Mouse (Mus musculus): ENCODE results near the gene Cdk8. TPM values are rescaled to one million over a fixed set of nuclear protein-coding genes. Genes with fewer than 3 reads are reported as not detected.

The Cdk8 gene
- polyA plus RNA-seq, 1 experiment from 2014 or later = 17.1 TPM

- Histone ChIP-seq H3K4me2 (ENCODE audit: low read length) (no peak overlapping the region), H3K4me3 (ENCODE audit: control insufficient read depth in 1 of 2, insufficient read depth in 1 of 2, low read depth in 1 of 2, low read length in 2 of 2) (no peak overlapping the region), H3K27ac (replicated peaks in 1 of 2; ENCODE audit: control insufficient read depth in 1 of 2, insufficient read depth in 1 of 2, low read depth in 2 of 2, low read length in 2 of 2) (no peak overlapping the region), H3K36me3 (ENCODE audit: control insufficient read depth, insufficient read depth, low read length) (peaks cover 34% of the 10 kb centered on the region), H3K9ac (ENCODE audit: low read length) (no peak overlapping the region), H3K27me3 (ENCODE audit: control insufficient read depth, insufficient read depth, low read length) (no peaks in the 10 kb centered on the region), H3K4me1 (ENCODE audit: control insufficient read depth in 2 of 2, insufficient read depth in 2 of 2, low read length in 2 of 2) (no peaks in the 10 kb centered on the region), H3K9me3 (ENCODE audit: control insufficient read depth, low read length) (no peaks in the 10 kb centered on the region)
- no peak for ATAC-seq (ENCODE audit: insufficient number of reproducible peaks, insufficient read depth, low FRiP score, low read depth)
- 81% methylated on average over 4 of the region's 4 CpGs for WGBS
These were observed 50.3 kb downstream of the Cdk8 start for GRCm38 (mm10) chr5:146281241-146281818.

- H3K27me3 ChIP-seq (ENCODE audit: control insufficient read depth, insufficient read depth, low read length) = no peaks in the 10 kb centered on the region
- H3K9me3 ChIP-seq (ENCODE audit: control insufficient read depth, low read length) = no peaks in the 10 kb centered on the region
- H3K4me3 ChIP-seq (ENCODE audit: control insufficient read depth in 1 of 2, insufficient read depth in 1 of 2, low read depth in 1 of 2, low read length in 2 of 2) = no peak overlapping the region
- H3K4me2 ChIP-seq (ENCODE audit: low read length) = no peak overlapping the region
- no peak overlapping the region for H3K9ac ChIP-seq (ENCODE audit: low read length)
- 66% methylated on average over 13 of the region's 13 CpGs for WGBS
- no peak overlapping the region for H3K27ac ChIP-seq (replicated peaks in 1 of 2; ENCODE audit: control insufficient read depth in 1 of 2, insufficient read depth in 1 of 2, low read depth in 2 of 2, low read length in 2 of 2)
- no peak for ATAC-seq (ENCODE audit: insufficient number of reproducible peaks, insufficient read depth, low FRiP score, low read depth)
- no peaks in the 10 kb centered on the region for H3K4me1 ChIP-seq (ENCODE audit: control insufficient read depth in 2 of 2, insufficient read depth in 2 of 2, low read length in 2 of 2)
- H3K36me3 ChIP-seq (ENCODE audit: control insufficient read depth, insufficient read depth, low read length) = peaks cover 38% of the 10 kb centered on the region
These were observed 51.0 kb downstream of the Cdk8 start for GRCm38 (mm10) chr5:146281884-146282579.

- Histone ChIP-seq H3K36me3 (ENCODE audit: control insufficient read depth, insufficient read depth, low read length) (peaks cover 54% of the 10 kb centered on the region), H3K27ac (replicated peaks in 1 of 2; ENCODE audit: control insufficient read depth in 1 of 2, insufficient read depth in 1 of 2, low read depth in 2 of 2, low read length in 2 of 2) (no peak overlapping the region), H3K4me2 (ENCODE audit: low read length) (no peak overlapping the region), H3K4me3 (ENCODE audit: control insufficient read depth in 1 of 2, insufficient read depth in 1 of 2, low read depth in 1 of 2, low read length in 2 of 2) (no peak overlapping the region), H3K27me3 (ENCODE audit: control insufficient read depth, insufficient read depth, low read length) (no peaks in the 10 kb centered on the region), H3K9ac (ENCODE audit: low read length) (no peak overlapping the region), H3K9me3 (ENCODE audit: control insufficient read depth, low read length) (no peaks in the 10 kb centered on the region), H3K4me1 (ENCODE audit: control insufficient read depth in 2 of 2, insufficient read depth in 2 of 2, low read length in 2 of 2) (no peaks in the 10 kb centered on the region)
- WGBS = 91% methylated on average over 6 of the region's 6 CpGs
- ATAC-seq (ENCODE audit: insufficient number of reproducible peaks, insufficient read depth, low FRiP score, low read depth) = no peak
These were observed 52.9 kb downstream of the Cdk8 start for GRCm38 (mm10) chr5:146283899-146284298.

- Histone ChIP-seq H3K4me2 (ENCODE audit: low read length) (no peak overlapping the region), H3K27me3 (ENCODE audit: control insufficient read depth, insufficient read depth, low read length) (no peaks in the 10 kb centered on the region), H3K4me3 (ENCODE audit: control insufficient read depth in 1 of 2, insufficient read depth in 1 of 2, low read depth in 1 of 2, low read length in 2 of 2) (no peak overlapping the region), H3K4me1 (ENCODE audit: control insufficient read depth in 2 of 2, insufficient read depth in 2 of 2, low read length in 2 of 2) (no peaks in the 10 kb centered on the region), H3K36me3 (ENCODE audit: control insufficient read depth, insufficient read depth, low read length) (peaks cover 65% of the 10 kb centered on the region), H3K9ac (ENCODE audit: low read length) (no peak overlapping the region), H3K9me3 (ENCODE audit: control insufficient read depth, low read length) (no peaks in the 10 kb centered on the region), H3K27ac (replicated peaks in 1 of 2; ENCODE audit: control insufficient read depth in 1 of 2, insufficient read depth in 1 of 2, low read depth in 2 of 2, low read length in 2 of 2) (no peak overlapping the region)
- WGBS = 84% methylated on average over 10 of the region's 10 CpGs
- no peak for ATAC-seq (ENCODE audit: insufficient number of reproducible peaks, insufficient read depth, low FRiP score, low read depth)
These were observed 56.4 kb downstream of the Cdk8 start for GRCm38 (mm10) chr5:146287416-146287815.

GRCm38 (mm10) chr5:146288048-146288501 lies 57.0 kb downstream of the Cdk8 start:
- no peaks in the 10 kb centered on the region for H3K27me3 ChIP-seq (ENCODE audit: control insufficient read depth, insufficient read depth, low read length)
- H3K9ac ChIP-seq (ENCODE audit: low read length) = no peak overlapping the region
- ATAC-seq (ENCODE audit: insufficient number of reproducible peaks, insufficient read depth, low FRiP score, low read depth) = peak; percentile 43; the same call in 1 of the 2 replicates
- H3K4me3 ChIP-seq (ENCODE audit: control insufficient read depth in 1 of 2, insufficient read depth in 1 of 2, low read depth in 1 of 2, low read length in 2 of 2) = no peak overlapping the region
- no peak overlapping the region for H3K4me2 ChIP-seq (ENCODE audit: low read length)
- peaks cover 69% of the 10 kb centered on the region for H3K36me3 ChIP-seq (ENCODE audit: control insufficient read depth, insufficient read depth, low read length)
- H3K4me1 ChIP-seq (ENCODE audit: control insufficient read depth in 2 of 2, insufficient read depth in 2 of 2, low read length in 2 of 2) = no peaks in the 10 kb centered on the region
- 81% methylated on average over 13 of the region's 13 CpGs for whole genome bisulfite sequencing
- H3K9me3 ChIP-seq (ENCODE audit: control insufficient read depth, low read length) = no peaks in the 10 kb centered on the region
- H3K27ac ChIP-seq (replicated peaks in 1 of 2; ENCODE audit: control insufficient read depth in 1 of 2, insufficient read depth in 1 of 2, low read depth in 2 of 2, low read length in 2 of 2) = no peak overlapping the region

- Histone ChIP-seq H3K4me2 (ENCODE audit: low read length) (no peak overlapping the region), H3K27me3 (ENCODE audit: control insufficient read depth, insufficient read depth, low read length) (no peaks in the 10 kb centered on the region), H3K4me1 (ENCODE audit: control insufficient read depth in 2 of 2, insufficient read depth in 2 of 2, low read length in 2 of 2) (no peaks in the 10 kb centered on the region), H3K4me3 (ENCODE audit: control insufficient read depth in 1 of 2, insufficient read depth in 1 of 2, low read depth in 1 of 2, low read length in 2 of 2) (no peak overlapping the region), H3K36me3 (ENCODE audit: control insufficient read depth, insufficient read depth, low read length) (peaks cover 64% of the 10 kb centered on the region), H3K9ac (ENCODE audit: low read length) (no peak overlapping the region), H3K27ac (replicated peaks in 1 of 2; ENCODE audit: control insufficient read depth in 1 of 2, insufficient read depth in 1 of 2, low read depth in 2 of 2, low read length in 2 of 2) (no peak overlapping the region), H3K9me3 (ENCODE audit: control insufficient read depth, low read length) (no peaks in the 10 kb centered on the region)
- ATAC-seq (ENCODE audit: insufficient number of reproducible peaks, insufficient read depth, low FRiP score, low read depth) = no peak
- 85% methylated on average over 7 of the region's 7 CpGs for WGBS
These were observed 58.9 kb downstream of the Cdk8 start for GRCm38 (mm10) chr5:146289921-146290320.

- Histone ChIP-seq H3K4me3 (ENCODE audit: control insufficient read depth in 1 of 2, insufficient read depth in 1 of 2, low read depth in 1 of 2, low read length in 2 of 2) (no peak overlapping the region), H3K9ac (ENCODE audit: low read length) (no peak overlapping the region), H3K4me2 (ENCODE audit: low read length) (no peak overlapping the region), H3K9me3 (ENCODE audit: control insufficient read depth, low read length) (no peaks in the 10 kb centered on the region), H3K36me3 (ENCODE audit: control insufficient read depth, insufficient read depth, low read length) (peaks cover 64% of the 10 kb centered on the region), H3K27me3 (ENCODE audit: control insufficient read depth, insufficient read depth, low read length) (no peaks in the 10 kb centered on the region), H3K27ac (replicated peaks in 1 of 2; ENCODE audit: control insufficient read depth in 1 of 2, insufficient read depth in 1 of 2, low read depth in 2 of 2, low read length in 2 of 2) (no peak overlapping the region), H3K4me1 (ENCODE audit: control insufficient read depth in 2 of 2, insufficient read depth in 2 of 2, low read length in 2 of 2) (no peaks in the 10 kb centered on the region)
- no peak for ATAC-seq (ENCODE audit: insufficient number of reproducible peaks, insufficient read depth, low FRiP score, low read depth)
- WGBS = 89% methylated on average over 5 of the region's 5 CpGs
These were observed 59.4 kb downstream of the Cdk8 start for GRCm38 (mm10) chr5:146290446-146290845.
